Mouse (Mus musculus) ES-E14 (cell line): ENCODE measurements at regions not wholly inside any gene's neighbourhood (a gene's known extent, or its start where the extent isn't known, plus 50 kb on each side); places are given as distances from the start of the nearest gene placed in this dataset.

Source experiments
- DNase-seq: peaks from one replicate; pipeline ENCODE4 v3.0.0-alpha.2; 2013; ENCODE audit warnings: low read depth, low spot score
- H3K27ac ChIP-seq: 2 replicates; pipeline ENCODE4 v1.5.1; 2012; ENCODE audit warnings: low read depth, mild to moderate bottlenecking, low read length, moderate library complexity, mixed read lengths; ENCODE audit not compliant: poor library complexity, insufficient read depth, severe bottlenecking
- H3K36me3 ChIP-seq: 2 replicates; pipeline ENCODE4 v1.6.1; 2012; ENCODE audit warnings: mild to moderate bottlenecking, low read length, moderate library complexity, mixed read lengths; ENCODE audit not compliant: control insufficient read depth, poor library complexity, insufficient read depth, severe bottlenecking
- H3K4me1 ChIP-seq, 2 experiments: fragments of 150-350 bp in 1 of 2; sonication (generic) in 1 of 2; 2 replicates each; pipeline ENCODE4 v1.6.1; 2012; ENCODE audit warnings: low read length in 2 of 2, mild to moderate bottlenecking in 1 of 2, mixed read lengths in 1 of 2; ENCODE audit not compliant: control insufficient read depth in 2 of 2, insufficient read depth in 2 of 2, poor library complexity in 1 of 2
- H3K4me3 ChIP-seq, 2 experiments: fragments of 150-350 bp in 1 of 2; sonication (generic) in 1 of 2; 2 replicates each; pipeline ENCODE4 v1.5.1; 2012; ENCODE audit warnings: low read length in 2 of 2, low read depth in 1 of 2, mild to moderate bottlenecking in 1 of 2, mixed read lengths in 1 of 2; ENCODE audit not compliant: insufficient read depth in 1 of 2, poor library complexity in 1 of 2, severe bottlenecking in 1 of 2
- H3K9ac ChIP-seq: 2 replicates; pipeline ENCODE4 v1.6.1; 2012; ENCODE audit warnings: low read depth, mild to moderate bottlenecking, low read length, mixed read lengths; ENCODE audit not compliant: poor library complexity, insufficient read depth, severe bottlenecking
- H3K9me3 ChIP-seq: fragments of 150-350 bp; sonication (generic); 2 replicates; pipeline ENCODE4 v1.6.1; 2012; ENCODE audit warnings: low read depth, mild to moderate bottlenecking, low read length; ENCODE audit not compliant: control insufficient read depth, insufficient read depth
- CHD2 ChIP-seq: IDR thresholded peaks from 2 replicates; pipeline ENCODE4 v1.6.1; 2014; ENCODE audit warnings: mild to moderate bottlenecking, low read depth, low read length, inconsistent platforms
- HCFC1 ChIP-seq: IDR thresholded peaks from 2 replicates; pipeline ENCODE4 v1.6.1; 2012; ENCODE audit warnings: low read length, inconsistent platforms, borderline replicate concordance; ENCODE audit not compliant: insufficient read depth
- MAFK ChIP-seq: IDR thresholded peaks from 2 replicates; pipeline ENCODE4 v1.6.1; 2014; ENCODE audit warnings: mild to moderate bottlenecking, low read depth, low read length, inconsistent platforms; ENCODE audit not compliant: insufficient read depth
- ZC3H11A ChIP-seq: IDR thresholded peaks from 2 replicates; pipeline ENCODE4 v1.6.1; 2012; ENCODE audit warnings: low read depth, mild to moderate bottlenecking, inconsistent platforms, low read length, borderline replicate concordance
- ZNF384 ChIP-seq: IDR thresholded peaks from 2 replicates; pipeline ENCODE4 v1.6.1; 2012; ENCODE audit warnings: low read depth, low read length, inconsistent platforms
- in situ Hi-C, 2 experiments: fragments of 600-800 bp; cut with MboI; formaldehyde crosslinking; loops; one replicate each; pipeline ENCODE4 v1.15.1; 2025; ENCODE audit warnings: low sequenced_read_pairs in 2 of 2, inconsistent platforms in 1 of 2; ENCODE audit not compliant: unreplicated experiment in 2 of 2

DNA sequence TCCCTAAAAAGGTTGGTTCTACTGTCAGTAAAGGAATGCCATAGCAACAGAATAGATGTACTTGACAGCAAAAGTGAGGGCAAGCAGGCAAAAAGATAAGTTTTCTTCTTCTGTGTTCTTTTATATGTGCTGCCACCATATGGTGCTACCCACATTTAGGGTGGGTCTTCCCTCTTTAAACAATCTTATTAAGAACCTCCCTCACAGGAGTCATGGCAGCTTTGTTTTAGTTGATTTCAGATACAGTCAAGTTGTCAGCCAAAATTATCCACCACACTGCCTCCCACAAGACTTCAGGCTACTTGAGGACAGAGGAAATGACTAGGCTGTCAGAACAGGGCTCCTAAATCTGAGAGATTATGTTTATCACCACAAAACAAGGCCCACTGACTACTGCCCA lies 232.3 kb downstream of the Eepd1 start:
- TF ChIP-seq MAFK (no peak), CHD2 (no peak), ZC3H11A (no peak), ZNF384 (no peak), HCFC1 (no peak)
- DNase-seq, result no peak

GRCm38 (mm10) chr9:25744162-25744561 lies 262.8 kb downstream of the Eepd1 start:
- Histone ChIP-seq H3K27ac (no peak overlapping the region), H3K4me3 (no peak overlapping the region), H3K36me3 (no peaks in the 10 kb centered on the region), H3K9ac (no peak overlapping the region), H3K4me1 (no peaks in the 10 kb centered on the region), H3K9me3 (no peaks in the 10 kb centered on the region)
- no peak for DNase-seq
- TF ChIP-seq MAFK, result no peak
- no peak for TF ChIP-seq CHD2
- no peak for TF ChIP-seq ZNF384
- peak; percentile 66 for TF ChIP-seq ZC3H11A
- no peak for TF ChIP-seq HCFC1
- in situ Hi-C loops, result loop anchor here in 1 of 2 experiments (10.0 to 25.0 kb wide), 2 partner anchors 381 to 1018 kb away; no protein-coding TSS in a partner anchor

More for the DNA sequence above, 232.3 kb downstream of the Eepd1 start:
- H3K9ac ChIP-seq, result no peak overlapping the region
- in situ Hi-C loops, result no loop called here
- no peaks in the 10 kb centered on the region for H3K36me3 ChIP-seq
- H3K4me3 ChIP-seq, result no peak overlapping the region
- H3K9me3 ChIP-seq, result no peaks in the 10 kb centered on the region
- no peaks in the 10 kb centered on the region for H3K4me1 ChIP-seq
- no peak overlapping the region for H3K27ac ChIP-seq

DNA sequence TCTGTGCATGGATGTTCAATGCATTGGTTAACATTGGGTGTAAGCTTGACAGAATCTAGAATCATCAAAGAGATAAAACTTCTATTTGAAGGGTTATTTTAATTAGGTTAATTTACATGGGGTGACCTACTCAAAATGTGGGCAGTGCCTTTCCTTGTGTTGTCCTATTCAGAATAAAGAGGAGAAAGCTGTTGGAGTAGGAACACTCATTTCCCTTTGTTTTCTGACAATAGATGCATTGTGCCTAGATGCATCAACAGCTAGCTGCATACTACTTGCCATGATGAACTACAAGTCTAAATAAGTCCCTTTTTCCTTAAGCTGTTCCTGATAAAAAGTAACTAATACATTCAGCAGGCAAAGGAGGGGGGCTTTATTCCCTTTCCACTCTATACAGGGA lies 269.8 kb downstream of the Eepd1 start:
- H3K4me3 ChIP-seq, result no peak overlapping the region
- no peak overlapping the region for H3K27ac ChIP-seq
- H3K4me1 ChIP-seq, result 0 out of 4 replicates have a peak, but pooled peaks cover 0 to 2% of the 10 kb centered on the region in 2 experiments
- DNase-seq, result peak; percentile 31
- TF ChIP-seq HCFC1 (no peak), CHD2 (no peak), MAFK (no peak), ZC3H11A (no peak)
- H3K36me3 ChIP-seq, result no peaks in the 10 kb centered on the region
- no peak overlapping the region for H3K9ac ChIP-seq
- H3K9me3 ChIP-seq, result no peaks in the 10 kb centered on the region
- in situ Hi-C loops, result no loop called here

DNA sequence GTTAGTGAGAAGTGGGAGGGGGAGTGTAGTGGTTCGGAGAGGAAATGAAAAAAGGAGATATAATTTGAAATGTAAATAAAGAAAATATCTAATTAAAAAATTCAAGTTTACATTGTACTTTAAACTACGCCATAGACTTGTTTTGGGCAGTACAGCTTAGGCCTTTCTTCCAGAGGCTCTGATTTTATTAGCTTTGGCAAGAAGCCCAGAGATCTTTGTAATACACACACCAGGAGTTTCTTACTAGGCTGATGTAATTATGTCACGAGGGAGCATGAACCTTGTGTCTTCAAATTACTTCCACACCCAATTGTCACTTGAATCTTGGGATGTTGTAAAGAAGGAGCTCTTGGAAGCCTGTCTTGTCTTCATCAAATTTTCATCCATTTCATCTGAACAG lies 292.6 kb downstream of the Eepd1 start:
- in situ Hi-C loops, result no loop called here
- Histone ChIP-seq H3K9me3 (no peaks in the 10 kb centered on the region), H3K36me3 (no peaks in the 10 kb centered on the region), H3K4me1 (no peaks in the 10 kb centered on the region), H3K9ac (no peak overlapping the region), H3K4me3 (no peak overlapping the region), H3K27ac (no peak overlapping the region)
- TF ChIP-seq HCFC1, result no peak
- no peak for TF ChIP-seq ZNF384
- TF ChIP-seq ZC3H11A, result no peak
- TF ChIP-seq CHD2, result no peak
- TF ChIP-seq MAFK, result no peak
- no peak for DNase-seq

DNA sequence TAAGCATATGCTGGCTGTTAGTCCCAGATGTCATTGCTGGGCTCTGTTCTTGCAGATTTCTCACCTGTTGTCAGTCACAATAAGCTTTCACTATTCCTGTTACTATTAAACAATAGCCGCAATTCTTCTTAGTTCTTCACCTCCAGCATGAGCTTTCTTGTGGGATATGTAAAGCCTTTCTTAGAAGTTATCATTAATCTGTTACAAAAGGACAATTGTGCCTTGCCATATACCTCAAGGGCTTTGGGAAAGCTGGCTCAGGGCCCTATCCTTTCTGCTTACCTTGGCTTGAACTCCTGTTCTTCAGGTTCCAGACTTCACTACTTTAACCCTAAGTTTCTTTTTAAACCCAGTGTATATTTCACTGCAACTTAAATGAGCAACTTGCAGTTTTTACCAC lies 301.3 kb downstream of the Eepd1 start:
- Histone ChIP-seq H3K4me3 (no peak overlapping the region), H3K9ac (no peak overlapping the region), H3K27ac (no peak overlapping the region), H3K4me1 (no peaks in the 10 kb centered on the region), H3K9me3 (no peaks in the 10 kb centered on the region), H3K36me3 (no peaks in the 10 kb centered on the region)
- in situ Hi-C loops, result no loop called here
- no peak for DNase-seq
- TF ChIP-seq CHD2, result no peak
- no peak for TF ChIP-seq ZNF384
- no peak for TF ChIP-seq ZC3H11A
- TF ChIP-seq MAFK, result no peak
